Mouse (Mus musculus): ENCODE measurements around the gene Ncoa6. TPM values are rescaled to one million over a fixed set of nuclear protein-coding genes. Genes with fewer than 3 reads are reported as not detected.

Ncoa6 gene
- 12.0 and 13.4 TPM in 2 replicates for polyA plus RNA-seq (2015; fragmentation: Nextera tagmentation; extraction: Ambion mirVana)

DNA sequence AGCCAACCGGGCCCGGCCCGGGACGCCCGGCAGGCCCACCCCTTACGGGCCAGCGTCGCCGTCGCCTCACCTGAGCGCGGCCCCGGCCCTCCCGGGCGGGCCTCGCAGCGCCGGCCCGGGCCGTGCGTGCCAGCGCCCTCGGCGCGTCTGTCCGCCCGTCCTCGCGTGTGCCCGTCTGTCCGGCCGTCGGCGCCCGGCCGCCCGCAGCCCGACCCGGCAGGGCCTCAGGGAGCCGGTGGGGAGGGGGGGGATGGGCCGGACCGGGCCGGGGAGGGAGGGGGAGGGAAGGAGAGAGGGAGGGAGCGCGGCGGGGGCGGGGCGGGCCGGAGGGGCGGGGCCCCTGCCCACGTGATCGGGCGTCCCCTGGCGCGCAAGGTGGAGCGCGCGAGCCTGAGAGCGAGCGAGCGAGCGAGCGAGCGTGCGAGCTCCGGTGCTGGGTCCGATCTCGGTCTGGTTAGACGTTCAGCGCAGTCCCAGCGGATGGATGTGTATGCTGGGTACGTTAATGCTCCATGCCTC lies at the start of gene Ncoa6:
Gene Ncoa6, minus strand, starts transcription at position 325 of the 519 bp plus-strand sequence.
- H3K4me3 ChIP-seq: peak within 1 kb of the TSS; percentile 92
- under 1% methylated on average over 53 of the region's 72 CpGs for WGBS
- no peaks in the 10 kb centered on the region for H3K36me3 ChIP-seq
- H3K4me1 ChIP-seq: peaks cover 41% of the 10 kb centered on the region
- H3K27me3 ChIP-seq (replicated peaks): no peaks in the 10 kb centered on the region; the same call in 1 of the 2 replicates
- peak within 1 kb of the TSS; percentile 83 for H3K4me2 ChIP-seq
- H3K9me3 ChIP-seq: no peaks in the 10 kb centered on the region
- H3K9ac ChIP-seq: peak within 1 kb of the TSS; percentile 99
- peak; percentile 83 for ATAC-seq (ENCODE audit: extremely low read depth, insufficient number of reproducible peaks, low FRiP score, low TSS enrichment)
- peak within 1 kb of the TSS; percentile 93 for H3K27ac ChIP-seq (replicated peaks)

DNA sequence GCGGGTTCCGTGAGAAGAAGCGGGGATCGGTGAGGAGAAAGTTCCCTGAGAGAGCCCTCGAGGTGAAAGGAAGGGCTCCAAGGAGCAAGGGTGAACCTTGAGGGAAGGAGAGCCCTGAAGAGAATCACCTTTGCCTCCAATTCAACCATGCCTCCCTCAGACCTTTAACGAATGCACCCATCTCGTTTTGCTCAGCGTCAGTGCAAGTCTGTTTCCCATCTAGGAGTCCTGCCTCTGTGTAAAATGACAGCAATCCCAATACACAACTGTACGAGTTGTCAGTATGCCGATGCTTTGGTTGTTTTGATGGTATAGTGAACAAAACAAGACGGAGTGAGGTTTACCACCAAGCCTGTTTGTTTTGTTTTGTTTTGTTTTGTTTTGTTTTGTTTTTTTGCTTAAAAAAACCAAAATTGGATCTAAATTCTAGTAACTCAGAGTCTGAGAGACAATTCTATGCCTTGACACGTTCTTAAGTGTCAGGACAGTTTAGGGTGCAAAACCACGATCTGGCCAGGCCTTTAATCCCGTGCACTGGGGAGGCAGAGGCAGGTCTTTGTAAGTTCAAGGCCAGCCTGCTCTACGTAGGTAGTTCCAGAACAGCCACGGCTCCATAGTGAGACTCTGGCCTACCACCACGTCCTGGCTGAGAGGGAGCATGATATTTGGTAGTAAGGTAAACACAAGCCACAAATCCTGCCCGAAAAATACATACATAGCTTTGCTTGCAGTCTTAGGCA lies 45.0 kb upstream of the Ncoa6 start:
- 25% methylated on average over 18 of the region's 18 CpGs for WGBS

DNA sequence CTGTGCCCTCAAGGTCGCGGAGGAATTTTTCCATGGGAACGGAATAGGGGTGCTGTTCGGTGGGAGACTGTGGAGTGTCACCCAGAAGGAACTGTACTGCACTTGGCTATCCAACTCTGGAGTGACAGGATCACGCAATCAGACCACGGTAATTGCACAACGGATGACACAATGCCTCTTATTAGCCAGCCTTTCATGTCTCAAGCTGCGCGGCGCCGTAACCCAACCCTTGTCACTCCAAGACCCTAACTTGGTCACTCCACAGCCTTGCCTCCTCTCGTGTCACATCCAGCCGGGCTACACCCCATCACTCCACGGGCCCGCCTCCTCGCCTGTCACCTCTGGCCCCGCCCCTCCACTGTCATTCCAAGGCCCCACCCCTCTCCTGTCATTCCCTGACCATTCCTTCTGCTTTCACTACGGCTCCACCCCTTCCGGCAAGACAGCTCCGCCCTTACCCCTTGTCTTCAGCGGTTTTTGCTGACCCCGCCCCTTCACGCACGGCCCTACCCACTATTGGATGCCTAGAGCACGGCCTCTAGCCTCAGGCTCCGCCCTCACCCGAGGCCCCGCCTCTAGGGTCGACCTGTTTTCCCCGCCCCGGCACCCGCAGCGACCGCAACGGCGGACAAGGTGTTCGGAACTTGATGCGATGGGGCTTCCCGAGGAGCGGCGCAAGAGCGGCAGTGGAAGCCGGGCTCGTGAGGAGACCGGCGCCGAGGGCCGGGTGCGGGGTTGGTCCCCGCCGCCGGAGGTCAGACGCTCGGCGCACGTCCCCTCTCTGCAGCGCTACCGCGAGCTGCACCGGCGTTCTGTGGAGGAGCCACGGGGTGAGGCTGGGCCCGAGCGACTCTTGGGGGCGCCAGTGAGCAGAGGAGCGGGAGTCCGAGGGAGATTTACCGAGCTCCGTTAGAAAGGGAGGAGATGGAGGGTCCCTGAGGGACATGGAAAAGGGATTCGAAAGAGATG lies 44.0 kb upstream of the Ncoa6 start, which contains the start of the genes Acss2 and Ggt7:
Gene Acss2, plus strand, starts transcription at position 494 of the 969 bp plus-strand sequence.
Gene Ggt7, minus strand, starts transcription at position 783 of the 969 bp plus-strand sequence.
- Histone ChIP-seq H3K27ac (replicated peaks) (peak within 1 kb of the TSS; percentile 74), H3K4me1 (peaks cover 22% of the 10 kb centered on the region), H3K9me3 (no peaks in the 10 kb centered on the region), H3K4me2 (peak within 1 kb of the TSS; percentile 85), H3K36me3 (no peaks in the 10 kb centered on the region), H3K4me3 (peak within 1 kb of the TSS; percentile 81), H3K9ac (peak within 1 kb of the TSS; percentile 81), H3K27me3 (replicated peaks) (peaks cover 29% of the 10 kb centered on the region)
- 4% methylated on average over 68 of the region's 70 CpGs for WGBS
- ATAC-seq (ENCODE audit: extremely low read depth, insufficient number of reproducible peaks, low FRiP score, low TSS enrichment): peak; percentile 99

More for the DNA sequence above, 45.0 kb upstream of the Ncoa6 start:
- Histone ChIP-seq H3K27ac (replicated peaks) (peak overlapping the region; percentile 74), H3K4me1 (peaks cover 22% of the 10 kb centered on the region), H3K4me2 (peak overlapping the region; percentile 85), H3K27me3 (replicated peaks) (peaks cover 19% of the 10 kb centered on the region), H3K36me3 (no peaks in the 10 kb centered on the region), H3K9ac (peak overlapping the region; percentile 81), H3K9me3 (no peaks in the 10 kb centered on the region), H3K4me3 (peak overlapping the region; percentile 81)
- no peak for ATAC-seq (ENCODE audit: extremely low read depth, insufficient number of reproducible peaks, low FRiP score, low TSS enrichment)

DNA sequence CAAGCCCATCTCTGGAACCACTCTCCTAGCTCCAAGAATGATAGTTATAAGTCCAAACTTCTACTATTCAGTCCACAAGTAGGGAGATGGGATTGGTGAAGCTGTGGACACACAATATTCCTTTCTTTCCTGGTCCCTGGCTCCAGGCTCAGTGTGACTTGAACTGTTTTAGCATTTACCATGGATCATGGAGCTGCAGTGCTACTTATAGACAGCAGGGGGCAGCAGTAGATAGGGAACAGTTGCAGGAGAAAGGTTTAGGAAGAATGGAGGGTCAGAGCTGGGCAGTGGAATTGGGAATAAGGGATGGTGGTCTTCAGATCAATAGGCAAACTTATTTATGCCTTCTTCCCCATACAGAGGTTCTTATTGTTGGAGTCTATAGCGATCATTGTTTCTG lies 42.2 kb upstream of the Ncoa6 start:
- Histone ChIP-seq H3K9ac (no peak overlapping the region), H3K27me3 (replicated peaks) (peaks cover 30% of the 10 kb centered on the region), H3K4me2 (no peak overlapping the region), H3K36me3 (no peaks in the 10 kb centered on the region), H3K9me3 (no peaks in the 10 kb centered on the region), H3K4me3 (no peak overlapping the region), H3K27ac (replicated peaks) (no peak overlapping the region), H3K4me1 (peaks cover 22% of the 10 kb centered on the region)
- WGBS: 8% methylated on average over 1 of the region's 1 CpGs
- ATAC-seq (ENCODE audit: extremely low read depth, insufficient number of reproducible peaks, low FRiP score, low TSS enrichment): no peak

DNA sequence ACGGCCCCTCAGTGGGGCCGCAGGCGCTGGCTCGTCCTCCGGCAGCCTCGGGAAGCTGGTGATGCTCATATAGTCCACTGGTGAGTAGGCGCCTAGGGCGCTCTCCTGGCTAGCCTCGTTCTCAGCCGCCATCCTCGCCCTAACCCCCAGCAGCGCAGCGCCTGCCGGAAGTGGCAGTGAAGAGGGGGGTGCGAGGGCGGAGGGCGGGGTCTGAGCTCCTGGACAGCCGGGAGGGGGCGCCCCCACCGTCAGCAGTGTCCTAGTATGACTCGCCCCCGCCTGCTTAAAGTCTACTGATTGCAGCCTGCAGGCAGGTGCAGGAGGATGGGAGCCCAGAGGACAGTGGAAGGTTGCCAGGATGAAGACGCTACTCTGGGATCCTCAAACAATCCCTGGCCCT lies 41.0 kb upstream of the Ncoa6 start:
- Histone ChIP-seq H3K4me2 (peak overlapping the region; percentile 71), H3K4me3 (peak overlapping the region; percentile 48), H3K4me1 (peaks cover 22% of the 10 kb centered on the region), H3K27me3 (replicated peaks) (peaks cover 30% of the 10 kb centered on the region), H3K9me3 (no peaks in the 10 kb centered on the region), H3K9ac (peak overlapping the region; percentile 72), H3K36me3 (no peaks in the 10 kb centered on the region), H3K27ac (replicated peaks) (no peak overlapping the region)
- WGBS: 2% methylated on average over 23 of the region's 23 CpGs
- ATAC-seq (ENCODE audit: extremely low read depth, insufficient number of reproducible peaks, low FRiP score, low TSS enrichment): no peak

DNA sequence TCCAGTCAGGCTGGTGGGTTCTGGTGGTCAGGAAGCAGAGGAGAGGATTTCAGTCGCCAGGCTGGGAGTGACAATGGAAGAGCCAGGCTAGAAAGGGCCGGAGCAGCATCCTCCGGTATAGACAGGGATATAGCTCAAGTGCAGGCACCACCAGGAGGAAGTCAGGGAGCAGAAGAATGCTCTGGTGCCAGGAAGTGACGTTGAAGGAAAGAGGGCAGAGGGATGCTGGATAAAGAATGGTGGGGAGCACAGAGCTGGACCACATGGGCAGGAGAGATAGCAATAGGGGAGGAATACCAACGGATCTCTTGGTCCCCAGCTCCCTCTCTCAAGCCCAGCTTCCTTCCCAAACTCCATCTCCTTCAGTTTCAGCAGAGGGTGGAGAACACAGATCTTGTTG lies 39.8 kb upstream of the Ncoa6 start:
- Histone ChIP-seq H3K4me2 (no peak overlapping the region), H3K9ac (no peak overlapping the region), H3K27me3 (replicated peaks) (peaks cover 30% of the 10 kb centered on the region), H3K9me3 (no peaks in the 10 kb centered on the region), H3K36me3 (no peaks in the 10 kb centered on the region), H3K27ac (replicated peaks) (no peak overlapping the region), H3K4me3 (no peak overlapping the region), H3K4me1 (peaks cover 17% of the 10 kb centered on the region)
- no peak for ATAC-seq (ENCODE audit: extremely low read depth, insufficient number of reproducible peaks, low FRiP score, low TSS enrichment)
- 57% methylated on average over 5 of the region's 5 CpGs for WGBS

DNA sequence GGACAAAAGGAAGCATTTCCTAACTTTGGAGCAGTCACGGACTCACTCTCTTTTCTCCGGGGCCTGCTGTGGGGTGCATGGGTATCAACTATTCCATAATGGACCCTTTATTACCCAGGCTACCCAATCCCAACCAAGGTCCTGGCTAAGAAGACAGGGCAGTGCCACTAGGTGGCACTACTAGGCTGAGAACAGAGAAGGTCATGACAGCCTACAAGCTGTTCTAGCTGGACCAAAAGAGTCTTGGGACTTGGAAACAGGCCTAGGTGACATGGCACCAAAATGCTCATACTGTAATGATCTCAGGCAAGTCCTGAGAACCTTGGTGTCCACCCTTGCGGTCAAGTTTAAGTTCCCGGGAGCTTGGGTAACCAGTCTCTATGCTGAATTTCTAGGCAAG lies 38.8 kb upstream of the Ncoa6 start:
- Histone ChIP-seq H3K9ac (no peak overlapping the region), H3K4me3 (no peak overlapping the region), H3K4me2 (no peak overlapping the region), H3K36me3 (no peaks in the 10 kb centered on the region), H3K4me1 (peaks cover 21% of the 10 kb centered on the region), H3K9me3 (no peaks in the 10 kb centered on the region), H3K27ac (replicated peaks) (no peak overlapping the region), H3K27me3 (replicated peaks) (peaks cover 30% of the 10 kb centered on the region)
- ATAC-seq (ENCODE audit: extremely low read depth, insufficient number of reproducible peaks, low FRiP score, low TSS enrichment): no peak
- 53% methylated on average over 4 of the region's 4 CpGs for whole genome bisulfite sequencing

DNA sequence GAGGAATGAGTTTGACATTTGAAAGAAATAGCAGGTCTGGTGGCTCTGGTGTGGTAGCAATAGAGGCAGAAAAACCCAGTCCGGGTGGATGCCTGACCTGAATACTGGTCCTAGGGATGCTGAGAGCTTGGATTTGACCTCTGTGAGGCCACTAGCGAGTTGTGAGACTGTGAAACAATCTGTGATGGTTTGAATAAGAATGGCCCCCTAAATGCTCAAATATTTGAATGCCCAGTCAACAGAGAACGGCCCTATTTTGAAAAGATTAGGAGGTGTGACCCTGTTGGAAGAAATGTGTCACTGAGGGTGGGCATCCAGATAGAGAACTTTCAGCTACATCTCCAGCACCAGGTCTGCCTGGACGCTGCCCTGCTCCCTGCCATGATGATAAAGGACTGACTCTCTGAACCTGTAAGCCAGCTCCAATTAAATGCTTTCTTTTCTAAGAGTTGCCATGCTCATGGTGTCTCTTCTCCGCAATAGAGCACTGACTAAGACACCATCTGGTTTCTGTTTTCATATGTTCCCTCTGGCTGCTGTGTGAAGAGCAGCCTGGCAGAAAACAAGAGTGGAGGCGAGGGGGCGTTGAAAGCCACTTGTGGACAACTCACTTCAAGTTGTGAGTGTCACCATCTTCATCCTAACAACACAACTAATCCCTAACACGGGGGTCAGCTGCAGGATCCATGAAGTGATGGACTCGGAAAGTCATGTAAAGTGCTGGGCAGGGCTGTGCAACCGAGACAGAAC lies 34.2 kb upstream of the Ncoa6 start:
- no peak overlapping the region for H3K4me3 ChIP-seq
- H3K27ac ChIP-seq (replicated peaks): no peak overlapping the region
- no peak for ATAC-seq (ENCODE audit: extremely low read depth, insufficient number of reproducible peaks, low FRiP score, low TSS enrichment)
- H3K9ac ChIP-seq: no peak overlapping the region
- peaks cover 15% of the 10 kb centered on the region for H3K4me1 ChIP-seq
- no peaks in the 10 kb centered on the region for H3K9me3 ChIP-seq
- H3K4me2 ChIP-seq: no peak overlapping the region; the same call in 1 of the 2 replicates
- WGBS: 47% methylated on average over 10 of the region's 10 CpGs
- no peaks in the 10 kb centered on the region for H3K36me3 ChIP-seq
- H3K27me3 ChIP-seq (replicated peaks): peaks cover 8% of the 10 kb centered on the region

DNA sequence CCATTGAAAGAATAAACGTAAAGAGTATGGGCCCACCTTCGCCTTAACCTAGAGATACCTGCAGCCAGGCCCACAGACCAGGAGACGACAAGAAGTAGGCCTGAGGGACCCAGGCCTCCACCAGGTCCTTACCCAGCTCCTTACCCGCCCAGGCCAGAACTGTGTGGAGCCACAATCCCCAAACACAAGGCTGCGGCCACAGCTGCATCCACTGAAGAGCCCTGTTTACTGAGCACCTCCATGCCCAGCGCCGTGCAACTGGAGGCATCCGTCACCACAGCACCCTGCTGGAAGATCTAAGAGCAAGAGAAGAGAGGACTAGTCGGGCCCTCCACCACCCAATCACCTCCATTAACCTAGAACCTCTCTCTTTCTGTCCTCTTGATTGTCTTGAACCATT lies 32.1 kb upstream of the Ncoa6 start:
- H3K4me3 ChIP-seq: no peak overlapping the region
- H3K27ac ChIP-seq (replicated peaks): no peak overlapping the region
- no peak overlapping the region for H3K4me2 ChIP-seq
- WGBS: 77% methylated on average over 9 of the region's 9 CpGs
- no peak for ATAC-seq (ENCODE audit: extremely low read depth, insufficient number of reproducible peaks, low FRiP score, low TSS enrichment)
- H3K27me3 ChIP-seq (replicated peaks): peaks cover 5% of the 10 kb centered on the region; the same call in 1 of the 2 replicates
- no peaks in the 10 kb centered on the region for H3K9me3 ChIP-seq
- peaks cover 15% of the 10 kb centered on the region for H3K4me1 ChIP-seq
- H3K9ac ChIP-seq: no peak overlapping the region
- H3K36me3 ChIP-seq: no peaks in the 10 kb centered on the region

DNA sequence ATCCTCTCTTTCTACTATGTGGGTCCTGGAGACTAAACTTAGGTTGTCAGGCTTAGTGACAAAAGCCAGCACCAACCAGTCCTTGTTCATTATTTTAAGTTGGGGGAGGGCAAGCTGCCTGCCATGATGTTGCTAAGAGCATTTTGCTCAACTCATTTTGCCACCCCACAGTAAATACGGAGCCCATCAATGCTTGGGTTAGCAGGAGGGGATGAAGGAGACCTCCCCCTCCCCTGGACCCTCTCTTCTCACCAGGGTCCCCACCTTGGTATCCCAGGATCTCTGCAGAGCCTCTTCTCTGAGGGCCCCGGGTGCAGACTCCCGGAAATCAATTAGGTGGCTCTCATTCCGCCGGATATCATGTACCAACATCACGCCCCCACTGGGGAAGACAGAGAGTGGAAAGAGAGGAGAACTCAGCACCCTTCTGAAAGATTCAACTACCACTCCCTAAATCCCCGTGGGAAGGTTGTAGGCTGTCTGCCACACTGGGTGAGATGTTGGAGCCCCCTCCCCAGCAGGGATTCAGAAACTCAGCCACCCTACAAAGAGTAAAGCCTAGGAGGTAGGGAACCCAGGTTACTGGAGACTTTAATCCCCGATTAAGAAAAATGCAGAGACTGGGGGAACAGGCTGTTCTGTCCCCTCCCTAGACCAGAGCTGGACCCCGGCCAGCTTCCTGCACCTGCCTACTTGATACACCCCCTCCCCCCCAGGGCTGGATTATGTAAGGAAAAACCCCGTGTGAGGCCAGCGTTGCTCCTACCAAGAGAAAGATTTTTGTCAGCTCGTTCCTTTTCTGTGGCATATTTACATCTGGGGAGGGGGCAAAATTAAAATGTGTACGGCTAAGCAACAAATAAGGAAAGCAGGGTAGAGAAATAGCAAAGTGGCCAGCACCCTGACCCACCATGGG lies 31.0 kb upstream of the Ncoa6 start:
- ATAC-seq (ENCODE audit: extremely low read depth, insufficient number of reproducible peaks, low FRiP score, low TSS enrichment): no peak; the same call in 1 of the 2 replicates
- Histone ChIP-seq H3K27me3 (replicated peaks) (peaks cover 5% of the 10 kb centered on the region; the same call in 1 of the 2 replicates), H3K4me2 (no peak overlapping the region), H3K9me3 (no peaks in the 10 kb centered on the region), H3K4me1 (peaks cover 15% of the 10 kb centered on the region), H3K4me3 (no peak overlapping the region), H3K27ac (replicated peaks) (no peak overlapping the region), H3K36me3 (no peaks in the 10 kb centered on the region), H3K9ac (no peak overlapping the region)
- 56% methylated on average over 13 of the region's 13 CpGs for WGBS

Measured in heart, embryonic 13.5 days (tissue).